Mouse (Mus musculus) E14TG2a.4 (cell line): ENCODE measurements around the gene Zfp148.

Experiments used
- CTCF ChIP-seq: conservative IDR thresholded peaks from 2 replicates; pipeline ENCODE4 v1.5.1; 2014; ENCODE audit warnings: low read length
- NANOG ChIP-seq: IDR thresholded peaks from 2 replicates; pipeline ENCODE4 v1.6.1; 2014; ENCODE audit warnings: borderline replicate concordance, low read length, mixed read lengths
- POU5F1 ChIP-seq: IDR thresholded peaks from 2 replicates; pipeline ENCODE4 v1.6.1; 2014; ENCODE audit warnings: low read length, borderline replicate concordance

DNA sequence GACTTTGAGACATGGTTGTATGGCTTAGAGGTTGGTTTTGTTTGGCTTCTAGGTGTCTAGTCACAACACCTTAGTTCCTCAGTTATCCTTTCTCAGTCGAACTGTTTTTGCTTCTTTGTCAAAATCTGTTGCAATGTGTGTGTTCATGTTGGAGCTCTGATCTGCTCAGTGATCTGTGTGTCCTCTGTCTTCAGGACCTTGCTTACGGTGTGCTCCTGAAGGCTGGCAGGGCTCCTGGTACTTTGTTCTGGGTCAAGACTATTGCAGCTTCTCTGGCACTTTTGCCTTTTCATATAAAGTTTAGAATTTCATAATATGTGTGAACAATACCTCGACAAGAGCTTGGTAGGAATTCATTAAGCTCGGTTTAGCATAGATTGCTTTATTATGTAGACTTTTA is 24.9 kb downstream of the Zfp148 start:
- TF ChIP-seq CTCF (no peak), NANOG (no peak), POU5F1 (no peak)
